Mouse (Mus musculus): ENCODE measurements around the gene Alg2. TPM values are rescaled to one million over a fixed set of nuclear protein-coding genes. Genes with fewer than 3 reads are reported as not detected.

Alg2 gene
- polyA plus RNA-seq, 1 experiment, result 84.6 TPM

- no peak for DNase-seq (ENCODE audit: extremely low spot score in 1 of 2, low spot score in 1 of 2)
These were observed 54.7 kb downstream of the Alg2 start for GRCm38 (mm10) chr4:47419268-47419973.

GRCm38 (mm10) chr4:47417871-47418270 is 56.3 kb downstream of the Alg2 start:
- no peak for DNase-seq (ENCODE audit: extremely low spot score in 1 of 2, low spot score in 1 of 2)

Other genes with a start within 250 kb of the Alg2 start
- gene Tgfbr1, start 121.1 kb downstream of the Alg2 start, polyA plus RNA-seq (2012; rRNA removed), result 11.6 and 15.6 TPM in 2 replicates
- 69.2 and 72.9 TPM in 2 replicates for gene Sec61b, start 325 bp upstream of the Alg2 start, polyA plus RNA-seq (2012; rRNA removed)

All from frontal cortex, adult 2 months (tissue).